Mouse (Mus musculus) limb, embryonic 12.5 days (tissue): Measurements from ENCODE around the gene Gm45785. TPM values are rescaled to one million over a fixed set of nuclear protein-coding genes. Genes with fewer than 3 reads are reported as not detected.

Source experiments
- ATAC-seq: fragments of 200-750 bp; cut with Nextera tagmentation; 2 replicates; pipeline ENCODE4 v1.8.0; 2017; ENCODE audit warnings: low read depth, moderate TSS enrichment; ENCODE audit not compliant: insufficient number of reproducible peaks, insufficient read depth, low FRiP score, low TSS enrichment
- H3K27ac ChIP-seq: fragments of 300-500 bp; sonication (generic); 2 replicates; pipeline ENCODE4 v1.5.1; 2016; ENCODE audit warnings: mild to moderate bottlenecking, moderate library complexity
- H3K27me3 ChIP-seq: fragments of 300-500 bp; sonication (generic); 2 replicates; pipeline ENCODE4 v1.6.1; 2016; ENCODE audit warnings: mild to moderate bottlenecking, moderate library complexity
- H3K36me3 ChIP-seq: fragments of 300-500 bp; sonication (generic); 2 replicates; pipeline ENCODE4 v1.6.1; 2016; ENCODE audit warnings: mild to moderate bottlenecking, moderate library complexity
- H3K4me1 ChIP-seq: fragments of 300-500 bp; sonication (generic); replicated peaks from 2 replicates; pipeline ENCODE4 v1.6.1; 2016
- H3K4me2 ChIP-seq: fragments of 300-500 bp; sonication (generic); 2 replicates; pipeline ENCODE4 v1.6.1; 2016; ENCODE audit warnings: mild to moderate bottlenecking, moderate library complexity
- H3K4me3 ChIP-seq: fragments of 300-500 bp; sonication (generic); replicated peaks from 2 replicates; pipeline ENCODE4 v1.5.1; 2016; ENCODE audit warnings: mild to moderate bottlenecking
- H3K9ac ChIP-seq: fragments of 300-500 bp; sonication (generic); replicated peaks from 2 replicates; pipeline ENCODE4 v1.6.1; 2016; ENCODE audit warnings: mild to moderate bottlenecking, moderate library complexity
- H3K9me3 ChIP-seq: fragments of 300-500 bp; sonication (generic); 2 replicates; pipeline ENCODE4 v1.6.1; 2016; ENCODE audit warnings: mild to moderate bottlenecking, moderate library complexity
- WGBS: fragments of 180-500 bp; shearing (Covaris S2); methylation state at CpG from one replicate; pipeline ENCODE4 v1.1.7; 2016; 5-methylcytosine and 5-hydroxymethylcytosine counted together
- polyA plus RNA-seq: library from polyadenylated mRNA; unstranded; fragments of >200 nt; fragmentation: Nextera tagmentation; extraction: Ambion mirVana; gene quantifications from 2 replicates; pipeline ENCODE4 v1.2.1, GENCODE M21; 2016

The Gm45785 gene
- polyA plus RNA-seq, 1 experiment from 2014 or later: 0.23 TPM

DNA sequence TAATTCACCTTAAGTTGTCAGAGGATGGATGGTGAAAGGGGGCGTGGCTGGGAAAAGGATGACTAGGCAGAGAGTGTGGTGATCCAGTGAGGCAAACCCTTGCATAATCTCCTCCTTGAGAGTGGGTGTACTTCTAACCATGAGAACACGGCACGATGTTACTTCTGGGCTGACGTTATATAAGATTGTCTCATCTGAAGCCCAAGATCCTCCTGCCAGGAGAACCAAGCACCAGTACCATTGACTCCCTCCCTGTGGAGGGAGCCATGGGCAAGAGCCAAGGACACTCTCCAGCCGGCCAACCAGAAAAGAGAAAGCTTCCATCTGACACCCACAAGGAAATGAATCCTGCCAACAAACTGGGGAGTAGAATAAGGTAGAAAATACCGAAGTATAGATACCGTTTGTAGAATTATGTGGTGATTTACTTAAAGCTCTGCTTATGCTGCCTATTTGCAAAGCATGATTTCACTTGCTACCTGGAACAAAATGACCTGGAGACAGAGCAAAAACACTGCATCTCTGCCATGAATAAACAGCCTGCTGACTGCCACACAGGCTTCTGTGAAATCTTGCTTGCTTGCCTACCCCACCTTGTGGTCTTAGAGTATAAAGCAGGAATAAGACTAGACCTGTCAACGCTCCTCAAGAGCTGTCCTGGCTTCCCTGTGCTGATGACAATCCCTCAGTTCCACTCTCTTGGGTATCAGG, 27.8 kb downstream of the Gm45785 start:
- Histone ChIP-seq H3K27ac (no peak overlapping the region), H3K9ac (no peak overlapping the region), H3K9me3 (no peaks in the 10 kb centered on the region), H3K4me1 (no peaks in the 10 kb centered on the region), H3K4me3 (no peak overlapping the region), H3K27me3 (peaks cover 3% of the 10 kb centered on the region; the same call in 1 of the 2 replicates), H3K4me2 (no peak overlapping the region), H3K36me3 (no peaks in the 10 kb centered on the region)
- 45% methylated on average over 8 of the region's 8 CpGs for WGBS
- ATAC-seq: no peak

DNA sequence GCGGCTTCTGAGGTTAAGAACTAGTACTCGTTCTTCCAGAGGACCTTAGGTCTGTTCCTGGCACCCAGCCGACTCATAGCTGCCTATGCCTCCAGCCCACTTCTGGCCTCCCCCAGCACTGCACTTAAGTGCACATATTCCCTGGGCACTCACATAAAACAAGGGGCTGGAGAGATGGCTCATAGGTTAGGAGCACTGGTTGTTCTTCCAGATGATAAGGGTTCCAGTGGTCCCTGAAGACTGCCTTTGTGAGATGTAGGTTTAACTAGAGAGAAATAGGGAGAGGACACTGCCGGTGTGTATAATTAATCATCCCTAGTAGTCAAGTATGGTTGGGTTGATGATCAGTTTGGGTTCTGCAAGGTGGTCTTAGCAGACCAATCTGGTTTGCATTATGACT, 33.4 kb downstream of the Gm45785 start:
- Histone ChIP-seq H3K4me1 (no peaks in the 10 kb centered on the region; the same call in 1 of the 2 replicates), H3K27me3 (peaks cover 3% of the 10 kb centered on the region; the same call in 1 of the 2 replicates), H3K4me3 (no peak overlapping the region), H3K4me2 (no peak overlapping the region), H3K36me3 (no peaks in the 10 kb centered on the region), H3K9ac (no peak overlapping the region), H3K9me3 (no peaks in the 10 kb centered on the region), H3K27ac (no peak overlapping the region)
- no peak for ATAC-seq
- 92% methylated on average over 4 of the region's 4 CpGs for WGBS

DNA sequence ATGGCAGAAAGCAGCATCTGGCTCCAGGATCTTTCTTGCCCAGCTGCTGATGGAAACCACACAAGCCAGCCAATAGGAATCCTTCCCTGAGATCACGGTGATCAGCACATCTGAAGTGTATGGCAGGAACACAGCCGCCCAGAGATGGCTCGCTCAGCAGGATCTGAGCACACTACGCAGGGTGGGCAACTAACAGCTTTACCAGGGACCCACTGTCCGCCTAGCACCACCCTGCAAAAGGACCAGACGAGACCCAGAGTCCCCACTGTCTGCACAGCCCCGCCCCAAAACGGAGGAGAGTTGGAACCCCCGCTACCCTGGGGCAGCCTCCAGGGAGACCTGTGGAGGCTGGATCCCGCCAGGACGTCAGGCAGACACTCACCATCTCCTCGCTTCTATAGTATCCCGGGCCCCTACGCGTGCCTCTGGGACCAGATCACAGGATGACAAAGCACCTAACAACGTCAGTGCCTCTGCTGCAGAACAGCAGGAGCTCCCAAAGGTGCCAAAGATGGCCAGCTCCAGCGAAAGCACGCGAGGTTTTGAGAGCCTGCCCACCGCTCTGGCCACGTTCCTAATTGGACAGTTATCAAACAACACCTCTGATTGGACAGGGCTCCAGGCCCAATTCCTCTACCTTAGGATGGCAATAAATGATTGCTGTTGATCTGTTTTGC, 34.3 kb downstream of the Gm45785 start, which contains the start of gene Zfp941:
Gene Zfp941, minus strand, starts transcription at position 526 of the 677 bp plus-strand sequence.
- peak; percentile 71 for ATAC-seq
- peak within 1 kb of the TSS; percentile 44 for H3K9ac ChIP-seq
- no peaks in the 10 kb centered on the region for H3K36me3 ChIP-seq
- peak within 1 kb of the TSS; percentile 70 for H3K4me2 ChIP-seq
- no peak within 1 kb of the TSS for H3K27ac ChIP-seq
- peak within 1 kb of the TSS; percentile 56 for H3K4me3 ChIP-seq
- peaks cover 3% of the 10 kb centered on the region; the same call in 1 of the 2 replicates for H3K27me3 ChIP-seq
- H3K9me3 ChIP-seq: no peaks in the 10 kb centered on the region
- WGBS: 1% methylated on average over 21 of the region's 21 CpGs
- no peaks in the 10 kb centered on the region; the same call in 1 of the 2 replicates for H3K4me1 ChIP-seq

DNA sequence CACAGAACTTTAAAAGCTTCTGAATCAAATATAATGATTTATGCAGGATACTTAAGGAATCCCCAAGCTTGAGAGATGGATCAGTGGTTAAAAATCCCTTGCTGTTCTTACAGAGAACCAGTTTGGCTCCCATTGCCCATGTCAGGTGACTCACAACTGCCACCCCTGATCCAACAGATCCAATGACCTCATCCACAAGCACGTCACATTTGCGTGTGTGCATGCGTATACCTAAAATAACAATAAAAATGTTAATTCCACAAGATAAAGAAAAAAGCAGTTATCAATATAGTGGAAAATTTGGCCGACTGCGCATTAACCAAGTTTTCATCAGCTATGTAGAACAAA, 34.9 kb downstream of the Gm45785 start:
- Histone ChIP-seq H3K9ac (peak overlapping the region; percentile 44; the same call in 1 of the 2 replicates), H3K27me3 (peaks cover 3% of the 10 kb centered on the region; the same call in 1 of the 2 replicates), H3K9me3 (no peaks in the 10 kb centered on the region), H3K4me3 (peak overlapping the region; percentile 56), H3K4me1 (no peaks in the 10 kb centered on the region; the same call in 1 of the 2 replicates), H3K36me3 (no peaks in the 10 kb centered on the region), H3K4me2 (peak overlapping the region; percentile 70), H3K27ac (no peak overlapping the region)
- 45% methylated on average over 5 of the region's 5 CpGs for WGBS
- no peak for ATAC-seq

DNA sequence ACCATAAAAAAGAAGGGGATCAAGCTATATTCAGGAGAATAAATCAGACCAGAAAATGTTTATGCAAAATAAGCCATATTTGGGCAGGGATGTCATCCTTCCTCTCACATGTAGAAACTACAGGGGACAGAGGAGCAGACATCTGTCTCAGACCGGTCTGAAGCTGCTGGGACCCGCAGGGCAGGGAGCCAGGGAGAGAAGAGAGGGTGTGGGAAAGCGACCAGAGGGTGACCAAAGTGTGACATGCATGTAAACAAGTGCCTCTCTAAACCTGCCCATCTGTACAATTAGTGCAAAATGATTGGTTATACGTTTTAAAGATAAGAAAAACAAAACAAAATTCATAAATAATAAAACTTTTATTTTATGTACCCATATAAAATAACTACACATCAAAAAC, 36.0 kb downstream of the Gm45785 start:
- peaks cover 3% of the 10 kb centered on the region; the same call in 1 of the 2 replicates for H3K27me3 ChIP-seq
- WGBS: 81% methylated on average over 4 of the region's 4 CpGs
- no peak overlapping the region for H3K4me3 ChIP-seq
- no peak for ATAC-seq
- no peak overlapping the region for H3K27ac ChIP-seq
- H3K4me1 ChIP-seq: no peaks in the 10 kb centered on the region; the same call in 1 of the 2 replicates
- no peaks in the 10 kb centered on the region for H3K36me3 ChIP-seq
- H3K4me2 ChIP-seq: no peak overlapping the region
- no peaks in the 10 kb centered on the region for H3K9me3 ChIP-seq
- no peak overlapping the region for H3K9ac ChIP-seq

DNA sequence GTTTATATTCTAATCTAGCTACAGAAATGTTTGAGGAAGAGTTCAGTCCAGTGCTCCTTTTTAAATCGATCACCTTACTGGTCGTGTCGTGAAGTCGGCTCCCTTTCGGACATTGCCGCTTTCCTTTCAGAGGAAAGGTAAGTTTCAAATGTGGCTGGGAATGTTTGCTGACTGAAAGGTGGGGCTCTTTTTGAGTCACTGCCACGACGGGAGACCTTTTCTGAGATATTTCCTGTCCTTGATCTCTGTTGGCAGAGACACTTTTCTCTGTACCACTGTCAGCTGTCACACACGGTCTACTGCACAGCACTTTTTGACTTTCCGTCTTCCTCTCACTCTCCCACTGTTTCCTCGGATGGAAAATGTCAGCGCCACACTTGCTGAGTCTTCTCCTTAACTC, 43.3 kb downstream of the Gm45785 start:
- Histone ChIP-seq H3K27ac (no peak overlapping the region), H3K9ac (no peak overlapping the region), H3K9me3 (no peaks in the 10 kb centered on the region), H3K4me3 (no peak overlapping the region), H3K4me2 (no peak overlapping the region), H3K4me1 (no peaks in the 10 kb centered on the region), H3K27me3 (no peaks in the 10 kb centered on the region), H3K36me3 (peaks cover 29% of the 10 kb centered on the region)
- WGBS: 91% methylated on average over 12 of the region's 12 CpGs
- no peak for ATAC-seq

DNA sequence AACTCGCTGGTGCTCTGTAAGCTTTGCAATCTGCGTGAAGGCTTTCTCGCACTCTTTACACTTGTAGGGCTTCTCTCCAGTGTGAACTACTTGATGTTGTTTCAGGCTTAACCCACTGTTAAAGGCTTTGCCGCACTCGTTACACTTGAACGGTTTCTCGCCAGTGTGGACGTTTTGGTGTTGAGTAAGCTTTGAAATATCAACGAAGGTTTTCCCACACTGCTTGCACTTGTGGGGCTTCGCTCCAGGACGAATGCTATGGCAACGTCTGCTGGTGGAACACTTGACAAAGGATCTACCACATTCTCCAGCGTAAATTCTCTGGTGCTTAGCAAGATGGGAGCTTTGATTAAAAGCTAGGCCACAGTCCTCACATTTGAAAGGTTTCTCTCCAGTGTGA, 44.4 kb downstream of the Gm45785 start:
- no peaks in the 10 kb centered on the region for H3K4me1 ChIP-seq
- no peak for ATAC-seq
- no peak overlapping the region for H3K9ac ChIP-seq
- H3K4me3 ChIP-seq: no peak overlapping the region
- H3K27ac ChIP-seq: no peak overlapping the region
- H3K27me3 ChIP-seq: no peaks in the 10 kb centered on the region
- peaks cover 29% of the 10 kb centered on the region for H3K36me3 ChIP-seq
- WGBS: 91% methylated on average over 13 of the region's 13 CpGs
- H3K4me2 ChIP-seq: no peak overlapping the region
- H3K9me3 ChIP-seq: no peaks in the 10 kb centered on the region

DNA sequence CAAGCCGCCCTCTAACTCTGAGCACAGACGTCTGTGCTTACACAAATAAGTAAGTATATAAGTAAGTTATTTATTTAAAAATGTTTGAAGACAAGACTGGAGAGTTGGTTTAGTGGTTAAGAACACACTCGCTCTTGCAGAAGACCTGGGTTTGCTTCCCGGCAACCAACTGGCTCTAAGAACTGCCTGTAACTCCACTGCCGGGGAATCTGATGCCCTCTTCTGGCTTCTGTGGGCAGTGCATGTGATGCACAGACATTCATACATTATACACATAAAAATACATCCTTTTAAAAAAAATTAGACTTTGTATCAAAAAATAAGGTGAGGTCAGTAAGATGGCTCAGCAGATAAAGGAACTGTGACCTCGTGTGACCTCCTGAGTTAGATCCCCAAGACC, 45.6 kb downstream of the Gm45785 start:
- no peak overlapping the region for H3K4me3 ChIP-seq
- H3K4me2 ChIP-seq: no peak overlapping the region
- no peaks in the 10 kb centered on the region for H3K27me3 ChIP-seq
- ATAC-seq: no peak
- 89% methylated on average over 6 of the region's 6 CpGs for WGBS
- H3K36me3 ChIP-seq: peaks cover 29% of the 10 kb centered on the region
- no peak overlapping the region for H3K27ac ChIP-seq
- no peaks in the 10 kb centered on the region for H3K4me1 ChIP-seq
- no peak overlapping the region for H3K9ac ChIP-seq
- H3K9me3 ChIP-seq: no peaks in the 10 kb centered on the region

DNA sequence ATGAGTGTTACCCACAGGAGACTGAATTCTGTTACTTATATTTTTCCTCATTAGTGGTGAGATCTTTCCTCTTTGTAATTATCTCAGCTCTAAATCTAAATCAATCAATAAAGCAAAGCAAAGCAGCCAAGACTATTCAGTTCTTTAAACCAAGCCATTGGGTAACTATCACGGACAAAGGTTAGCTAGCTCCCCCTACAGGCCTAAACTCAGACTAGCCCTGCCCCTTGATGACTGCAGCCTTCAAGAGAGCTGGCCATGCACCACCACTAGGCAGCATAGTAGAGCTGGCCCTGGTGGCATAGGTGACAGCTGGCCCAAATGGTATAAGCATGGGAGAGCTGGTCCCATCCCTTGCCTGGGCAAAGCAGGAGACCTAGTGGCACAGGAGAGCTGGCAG, 50.4 kb downstream of the Gm45785 start:
- no peak for ATAC-seq
- 17% methylated on average over 1 of the region's 1 CpGs for WGBS

DNA sequence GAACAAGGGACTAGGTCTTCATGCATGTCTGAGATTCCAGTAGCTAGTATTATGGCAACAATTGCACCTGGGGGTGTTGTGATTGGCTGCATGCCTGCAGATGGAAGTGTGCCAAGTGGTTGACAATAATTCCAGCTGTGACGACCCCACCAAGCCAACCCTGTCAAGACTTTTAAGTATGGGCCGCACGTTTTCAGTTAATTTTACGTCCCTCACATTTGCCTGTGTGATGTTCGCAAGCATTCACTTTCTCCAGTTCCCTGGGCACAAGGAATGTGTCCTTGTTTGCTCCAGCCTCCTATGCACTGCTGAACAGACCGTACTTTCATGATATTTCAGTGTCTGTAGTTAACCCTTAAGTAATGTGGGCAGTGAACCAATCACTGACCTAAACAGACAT, 53.5 kb downstream of the Gm45785 start:
- no peak overlapping the region for H3K9ac ChIP-seq
- H3K27me3 ChIP-seq: no peaks in the 10 kb centered on the region
- 65% methylated on average over 6 of the region's 6 CpGs for WGBS
- no peaks in the 10 kb centered on the region for H3K9me3 ChIP-seq
- no peak overlapping the region for H3K27ac ChIP-seq
- no peak for ATAC-seq
- no peaks in the 10 kb centered on the region for H3K4me1 ChIP-seq
- H3K4me2 ChIP-seq: no peak overlapping the region
- H3K4me3 ChIP-seq: no peak overlapping the region
- no peaks in the 10 kb centered on the region for H3K36me3 ChIP-seq

More for the DNA sequence above, 50.4 kb downstream of the Gm45785 start:
- H3K27ac ChIP-seq: no peak overlapping the region
- no peak overlapping the region for H3K4me2 ChIP-seq
- H3K4me3 ChIP-seq: no peak overlapping the region
- H3K36me3 ChIP-seq: peaks cover 6% of the 10 kb centered on the region
- H3K9me3 ChIP-seq: no peaks in the 10 kb centered on the region
- H3K4me1 ChIP-seq: no peaks in the 10 kb centered on the region
- H3K27me3 ChIP-seq: no peaks in the 10 kb centered on the region
- no peak overlapping the region for H3K9ac ChIP-seq

DNA sequence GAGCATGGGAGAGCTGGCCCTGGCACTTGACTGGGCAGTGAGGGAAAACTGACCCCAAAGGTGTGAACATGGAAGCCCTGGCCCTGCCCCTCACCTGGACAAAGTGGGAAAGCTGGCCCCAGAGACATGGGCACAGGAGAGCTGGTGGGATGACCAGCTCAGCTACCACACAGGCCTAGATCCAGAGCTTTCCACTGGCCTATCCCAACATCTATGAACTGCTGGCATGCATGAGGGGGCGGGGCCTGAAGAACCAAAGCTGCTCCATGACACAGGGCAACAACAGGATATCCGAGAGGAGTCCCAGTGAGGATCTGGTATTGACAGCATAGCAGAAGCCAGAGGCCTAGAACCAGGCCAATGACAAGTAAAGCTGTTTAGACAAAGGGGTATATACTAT, 57.9 kb downstream of the Gm45785 start:
- ATAC-seq: no peak
- no peaks in the 10 kb centered on the region for H3K27me3 ChIP-seq
- H3K36me3 ChIP-seq: no peaks in the 10 kb centered on the region
- no peak overlapping the region for H3K9ac ChIP-seq
- H3K27ac ChIP-seq: no peak overlapping the region
- H3K4me1 ChIP-seq: no peaks in the 10 kb centered on the region
- H3K9me3 ChIP-seq: no peaks in the 10 kb centered on the region
- WGBS: 63% methylated on average over 2 of the region's 2 CpGs
- H3K4me3 ChIP-seq: no peak overlapping the region
- H3K4me2 ChIP-seq: no peak overlapping the region
